Mouse (Mus musculus): ENCODE measurements around the gene Olfr871.

GRCm38 (mm10) chr9:20179463-20179862 is 32.5 kb upstream of the Olfr871 start:
- TF ChIP-seq GATA1 (IDR thresholded peaks at IDR 0.05; ENCODE audit: low read length) (no peak), TAL1 (IDR thresholded peaks at IDR 0.05; ENCODE audit: low read length) (no peak)

Measured in erythroblast, embryonic 14.5 days (primary cell).